ENCODE assay signal across 7 mouse cellular contexts in genomic region chr9:45370117-45370561, GRCm38 (mm10). TPM values are rescaled to one million over a fixed set of nuclear protein-coding genes. Genes with fewer than 3 reads are reported as not detected.
DNase-seq lines count a peak whose midpoint lies in the region; ATAC-seq and TF ChIP-seq lines count a peak whose summit lies in the region.

TSS of gene Fxyd6 (plus strand) at chr9:45370185.

- H3K36me3 ChIP-seq in hindbrain, embryonic 15.5 days = no peaks in the 10 kb centered on the region
- no peaks in the 10 kb centered on the region; the same call in 1 of the 2 replicates for H3K36me3 ChIP-seq in midbrain, embryonic 13.5 days
- H3K36me3 ChIP-seq in testis, adult 2 months (ENCODE audit: control insufficient read depth, insufficient read depth, low read length) = no peaks in the 10 kb centered on the region

- peaks cover 38% of the 10 kb centered on the region for H3K4me1 ChIP-seq in hindbrain, embryonic 15.5 days (replicated peaks)
- H3K4me1 ChIP-seq in midbrain, embryonic 13.5 days (replicated peaks) = peaks cover 42% of the 10 kb centered on the region
- peaks cover 12% of the 10 kb centered on the region for H3K4me1 ChIP-seq in testis, adult 2 months (ENCODE audit: control insufficient read depth, insufficient read depth, low read length)

- 0 out of 2 replicates have a peak, but pooled peaks have one; percentile 35 for TF ChIP-seq POLR2A in testis, adult 2 months (IDR thresholded peaks at IDR 0.05; ENCODE audit: control insufficient read depth, low read depth, low read length)

- TF ChIP-seq CTCF in testis, adult 2 months (IDR thresholded peaks at IDR 0.05; ENCODE audit: control insufficient read depth, insufficient read depth, insufficient replicate concordance, low read depth, low read length) = no peak

- under 1% methylated on average over 28 of the region's 28 CpGs for WGBS in hindbrain, embryonic 15.5 days
- WGBS in midbrain, embryonic 13.5 days = 0% methylated on average over 28 of the region's 28 CpGs

- intact Hi-C loops in left cerebral cortex, postnatal 4 days (cut with DNase I) = no loop called here

- peak within 1 kb of the TSS; percentile 75 for H3K9ac ChIP-seq in hindbrain, embryonic 15.5 days
- H3K9ac ChIP-seq in midbrain, embryonic 13.5 days (replicated peaks) = peak within 1 kb of the TSS; percentile 82

- H3K4me2 ChIP-seq in hindbrain, embryonic 15.5 days = peak within 1 kb of the TSS; percentile 76
- peak within 1 kb of the TSS; percentile 79 for H3K4me2 ChIP-seq in midbrain, embryonic 13.5 days (replicated peaks)

- DNase-seq in adrenal gland, postnatal 14 days = peak; percentile 85
- DNase-seq in cerebellum, postnatal 25 days = peak; percentile 68 to 75
- DNase-seq in gastrocnemius, adult 8-10 months (ENCODE audit: low spot score in 2 of 2) = peak in 1 of 2 experiments; percentile 23
- DNase-seq in left cerebral cortex, postnatal 4 days = peak; percentile 80

- H3K9me3 ChIP-seq in hindbrain, embryonic 15.5 days = no peaks in the 10 kb centered on the region
- H3K9me3 ChIP-seq in midbrain, embryonic 13.5 days = no peaks in the 10 kb centered on the region; the same call in 1 of the 2 replicates

- H3K27me3 ChIP-seq in hindbrain, embryonic 15.5 days = no peaks in the 10 kb centered on the region
- peaks cover 8% of the 10 kb centered on the region; the same call in 1 of the 2 replicates for H3K27me3 ChIP-seq in midbrain, embryonic 13.5 days
- no peaks in the 10 kb centered on the region for H3K27me3 ChIP-seq in testis, adult 2 months (ENCODE audit: control insufficient read depth, insufficient read depth, low read length)

- peak within 1 kb of the TSS; percentile 72 for H3K4me3 ChIP-seq in hindbrain, embryonic 15.5 days
- peak within 1 kb of the TSS; percentile 80 for H3K4me3 ChIP-seq in midbrain, embryonic 13.5 days (replicated peaks)
- H3K4me3 ChIP-seq in testis, adult 2 months (ENCODE audit: control insufficient read depth, low read depth, low read length) = peak within 1 kb of the TSS; percentile 81

- H3K27ac ChIP-seq in hindbrain, embryonic 15.5 days (replicated peaks) = peak within 1 kb of the TSS; percentile 89
- peak within 1 kb of the TSS; percentile 86 for H3K27ac ChIP-seq in midbrain, embryonic 13.5 days
- H3K27ac ChIP-seq in testis, adult 2 months (ENCODE audit: control insufficient read depth, insufficient read depth, low read depth, low read length) = peak within 1 kb of the TSS; percentile 10; the same call in 1 of the 2 replicates

- ATAC-seq in hindbrain, embryonic 15.5 days (ENCODE audit: low FRiP score, low read depth) = peak; percentile 78; the same call in 1 of the 2 replicates
- peak; percentile 80 for ATAC-seq in midbrain, embryonic 13.5 days

RNA-seq across cellular contexts. Expression of gene Fxyd6, which starts in this region (rescaled TPM):
- 110 and 140 TPM in 2 replicates for total RNA-seq in adrenal gland, postnatal 14 days (2021)
- 10 to 100 TPM; 42.6 to 50.9 (median 47.3) TPM for total RNA-seq in gastrocnemius, adult 8-10 months (2022)
- polyA plus RNA-seq in hindbrain, embryonic 15.5 days (2015; fragmentation: Nextera tagmentation; extraction: Ambion mirVana) = 577 and 611 TPM in 2 replicates
- 100 to 1,000 TPM; 368 to 407 TPM for total RNA-seq in left cerebral cortex, postnatal 4 days (2021)
- 364 and 384 TPM in 2 replicates for polyA plus RNA-seq in midbrain, embryonic 13.5 days (2015; fragmentation: Nextera tagmentation; extraction: Ambion mirVana)
- 35.9 and 50.1 TPM in 2 replicates for polyA plus RNA-seq in testis, adult 2 months (2012; rRNA removed)

Comparison
In these comparisons a context has a peak if more than half of its experiments do, and no peak if none do; other contexts are left out.
1. H3K27ac ChIP-seq: peak in every context shown above with its lines; median percentile 89 in hindbrain, embryonic 15.5 days; 86 in midbrain, embryonic 13.5 days; 10 in testis, adult 2 months.